Mouse (Mus musculus): ENCODE data around the gene Ppp4r4. TPM values are rescaled to one million over a fixed set of nuclear protein-coding genes. Genes with fewer than 3 reads are reported as not detected.

The Ppp4r4 gene
- total and polyA plus RNA-seq, 3 experiments: 0.05 TPM; not detected in 2

GRCm38 (mm10) chr12:103598411-103598810 is 66.3 kb downstream of the Ppp4r4 start:
- no peak overlapping the region for H3K4me3 ChIP-seq (ENCODE audit: low read depth, low read length)
- H3K9me3 ChIP-seq (replicated peaks): peaks cover 33% of the 10 kb centered on the region
- ATAC-seq (ENCODE audit: extremely low read depth, insufficient number of reproducible peaks, low FRiP score, poor library complexity, severe bottlenecking): no peak
- H3K4me1 ChIP-seq (ENCODE audit: insufficient read depth, low read depth, low read length): no peaks in the 10 kb centered on the region
- H3K27me3 ChIP-seq (ENCODE audit: insufficient read depth, low read length): no peaks in the 10 kb centered on the region
- no peak for DNase-seq (ENCODE audit: low spot score)
- H3K36me3 ChIP-seq (replicated peaks): no peaks in the 10 kb centered on the region
- TF ChIP-seq TAL1 (conservative IDR thresholded peaks at IDR 0.05; ENCODE audit: low read depth, low read length) (no peak), CTCF (IDR thresholded peaks at IDR 0.05; ENCODE audit: low read depth, low read length) (no peak), POLR2AphosphoS5 (IDR thresholded peaks at IDR 0.05; ENCODE audit: insufficient replicate concordance, low read depth, low read length) (no peak), GATA1 (IDR thresholded peaks at IDR 0.05; ENCODE audit: borderline replicate concordance, low read length) (no peak)

GRCm38 (mm10) chr12:103600364-103600763 is 68.3 kb downstream of the Ppp4r4 start:
- no peaks in the 10 kb centered on the region for H3K27me3 ChIP-seq (ENCODE audit: insufficient read depth, low read length)
- no peaks in the 10 kb centered on the region for H3K4me1 ChIP-seq (ENCODE audit: insufficient read depth, low read depth, low read length)
- TF ChIP-seq GATA1 (IDR thresholded peaks at IDR 0.05; ENCODE audit: borderline replicate concordance, low read length) (no peak), TAL1 (conservative IDR thresholded peaks at IDR 0.05; ENCODE audit: low read depth, low read length) (no peak), POLR2AphosphoS5 (IDR thresholded peaks at IDR 0.05; ENCODE audit: insufficient replicate concordance, low read depth, low read length) (no peak), CTCF (IDR thresholded peaks at IDR 0.05; ENCODE audit: low read depth, low read length) (no peak)
- DNase-seq (ENCODE audit: low spot score): no peak
- H3K9me3 ChIP-seq (replicated peaks): peaks cover 31% of the 10 kb centered on the region
- H3K36me3 ChIP-seq (replicated peaks): no peaks in the 10 kb centered on the region
- ATAC-seq (ENCODE audit: extremely low read depth, insufficient number of reproducible peaks, low FRiP score, poor library complexity, severe bottlenecking): no peak
- no peak overlapping the region for H3K4me3 ChIP-seq (ENCODE audit: low read depth, low read length)

- H3K4me1 ChIP-seq (ENCODE audit: insufficient read depth, low read depth, low read length): no peaks in the 10 kb centered on the region
- peaks cover 31% of the 10 kb centered on the region for H3K9me3 ChIP-seq (replicated peaks)
- TF ChIP-seq TAL1 (conservative IDR thresholded peaks at IDR 0.05; ENCODE audit: low read depth, low read length): no peak
- TF ChIP-seq POLR2AphosphoS5 (IDR thresholded peaks at IDR 0.05; ENCODE audit: insufficient replicate concordance, low read depth, low read length): no peak
- TF ChIP-seq CTCF (IDR thresholded peaks at IDR 0.05; ENCODE audit: low read depth, low read length): no peak
- TF ChIP-seq GATA2 (IDR thresholded peaks at IDR 0.05; ENCODE audit: borderline replicate concordance, low read depth, low read length): no peak
- H3K36me3 ChIP-seq (replicated peaks): no peaks in the 10 kb centered on the region
- no peaks in the 10 kb centered on the region for H3K27me3 ChIP-seq (ENCODE audit: insufficient read depth, low read length)
- ATAC-seq (ENCODE audit: extremely low read depth, insufficient number of reproducible peaks, low FRiP score, poor library complexity, severe bottlenecking) (no peak), DNase-seq (ENCODE audit: low spot score) (no peak)
- no peak overlapping the region for H3K4me3 ChIP-seq (ENCODE audit: low read depth, low read length)
Observed at GRCm38 (mm10) chr12:103601839-103602238, 69.8 kb downstream of the Ppp4r4 start.

- H3K9me3 ChIP-seq (replicated peaks): peaks cover 35% of the 10 kb centered on the region
- no peak for DNase-seq (ENCODE audit: low spot score)
- no peaks in the 10 kb centered on the region for H3K36me3 ChIP-seq (replicated peaks)
- H3K27me3 ChIP-seq (ENCODE audit: insufficient read depth, low read length): no peaks in the 10 kb centered on the region
- H3K4me3 ChIP-seq (ENCODE audit: low read depth, low read length): no peak overlapping the region
- TF ChIP-seq TAL1 (conservative IDR thresholded peaks at IDR 0.05; ENCODE audit: low read depth, low read length): no peak
- TF ChIP-seq POLR2AphosphoS5 (IDR thresholded peaks at IDR 0.05; ENCODE audit: insufficient replicate concordance, low read depth, low read length): no peak
- TF ChIP-seq GATA2 (IDR thresholded peaks at IDR 0.05; ENCODE audit: borderline replicate concordance, low read depth, low read length): no peak
- no peak for TF ChIP-seq GATA1 (IDR thresholded peaks at IDR 0.05; ENCODE audit: borderline replicate concordance, low read length)
- no peak for TF ChIP-seq CTCF (IDR thresholded peaks at IDR 0.05; ENCODE audit: low read depth, low read length)
- no peaks in the 10 kb centered on the region for H3K4me1 ChIP-seq (ENCODE audit: insufficient read depth, low read depth, low read length)
- ATAC-seq (ENCODE audit: extremely low read depth, insufficient number of reproducible peaks, low FRiP score, poor library complexity, severe bottlenecking): no peak
Observed at GRCm38 (mm10) chr12:103615141-103615540, 83.1 kb downstream of the Ppp4r4 start.

GRCm38 (mm10) chr12:103615734-103616133 is 83.7 kb downstream of the Ppp4r4 start:
- Histone ChIP-seq H3K9me3 (replicated peaks) (peaks cover 32% of the 10 kb centered on the region), H3K4me1 (ENCODE audit: insufficient read depth, low read depth, low read length) (no peaks in the 10 kb centered on the region), H3K36me3 (replicated peaks) (no peaks in the 10 kb centered on the region), H3K4me3 (ENCODE audit: low read depth, low read length) (no peak overlapping the region), H3K27me3 (ENCODE audit: insufficient read depth, low read length) (no peaks in the 10 kb centered on the region)
- TF ChIP-seq POLR2AphosphoS5 (IDR thresholded peaks at IDR 0.05; ENCODE audit: insufficient replicate concordance, low read depth, low read length): no peak
- DNase-seq (ENCODE audit: low spot score): no peak
- ATAC-seq (ENCODE audit: extremely low read depth, insufficient number of reproducible peaks, low FRiP score, poor library complexity, severe bottlenecking): no peak

- H3K4me3 ChIP-seq (ENCODE audit: low read depth, low read length): no peak overlapping the region
- no peak for DNase-seq (ENCODE audit: low spot score)
- peaks cover 26% of the 10 kb centered on the region for H3K9me3 ChIP-seq (replicated peaks)
- H3K36me3 ChIP-seq (replicated peaks): no peaks in the 10 kb centered on the region
- no peaks in the 10 kb centered on the region for H3K4me1 ChIP-seq (ENCODE audit: insufficient read depth, low read depth, low read length)
- H3K27me3 ChIP-seq (ENCODE audit: insufficient read depth, low read length): no peaks in the 10 kb centered on the region
- TF ChIP-seq GATA2 (IDR thresholded peaks at IDR 0.05; ENCODE audit: borderline replicate concordance, low read depth, low read length) (no peak), CTCF (IDR thresholded peaks at IDR 0.05; ENCODE audit: low read depth, low read length) (no peak), TAL1 (conservative IDR thresholded peaks at IDR 0.05; ENCODE audit: low read depth, low read length) (no peak), POLR2AphosphoS5 (IDR thresholded peaks at IDR 0.05; ENCODE audit: insufficient replicate concordance, low read depth, low read length) (no peak), GATA1 (IDR thresholded peaks at IDR 0.05; ENCODE audit: borderline replicate concordance, low read length) (no peak)
- ATAC-seq (ENCODE audit: extremely low read depth, insufficient number of reproducible peaks, low FRiP score, poor library complexity, severe bottlenecking): no peak
Observed at GRCm38 (mm10) chr12:103616860-103617261, 84.8 kb downstream of the Ppp4r4 start.

- Histone ChIP-seq H3K36me3 (replicated peaks) (no peaks in the 10 kb centered on the region), H3K4me1 (ENCODE audit: insufficient read depth, low read depth, low read length) (no peaks in the 10 kb centered on the region), H3K27me3 (ENCODE audit: insufficient read depth, low read length) (no peaks in the 10 kb centered on the region), H3K9me3 (replicated peaks) (peaks cover 71% of the 10 kb centered on the region), H3K4me3 (ENCODE audit: low read depth, low read length) (no peak within 1 kb of the TSS)
- DNase-seq (ENCODE audit: low spot score) (no peak), ATAC-seq (ENCODE audit: extremely low read depth, insufficient number of reproducible peaks, low FRiP score, poor library complexity, severe bottlenecking) (no peak)
- no peak for TF ChIP-seq TAL1 (conservative IDR thresholded peaks at IDR 0.05; ENCODE audit: low read depth, low read length)
- TF ChIP-seq GATA2 (IDR thresholded peaks at IDR 0.05; ENCODE audit: borderline replicate concordance, low read depth, low read length): no peak
- no peak for TF ChIP-seq GATA1 (IDR thresholded peaks at IDR 0.05; ENCODE audit: borderline replicate concordance, low read length)
- no peak for TF ChIP-seq POLR2AphosphoS5 (IDR thresholded peaks at IDR 0.05; ENCODE audit: insufficient replicate concordance, low read depth, low read length)
- no peak for TF ChIP-seq CTCF (IDR thresholded peaks at IDR 0.05; ENCODE audit: low read depth, low read length)
Observed at GRCm38 (mm10) chr12:103631203-103631612, 99.1 kb downstream of the Ppp4r4 start, which contains the start of gene Serpina10. Serpina10 (minus strand) TSS chr12:103631444.
